14 mouse cellular contexts compared by ENCODE assay signal in genomic region chr8:35114031-35114430, GRCm38 (mm10).
A peak's percentile ranks its signal among the peaks of the same experiment; 100 is the strongest.
DNase-seq lines count a peak whose midpoint lies in the region; ATAC-seq and TF ChIP-seq lines count a peak whose summit lies in the region.
"Had no signal": no experiment of that assay in that cellular context is flagged by ENCODE, and none has a peak within 500 bp of the region (broad histone marks: within the 10 kb centered on the region; RNA-seq: fewer than 3 reads in every experiment).

No protein-coding gene starts in this region.

- no peak for DNase-seq in hindbrain, embryonic 11.5 days (ENCODE audit: low spot score)
- DNase-seq in hindbrain, postnatal 0 days (ENCODE audit: low spot score): no peak
- DNase-seq in 3134 (ENCODE audit: extremely low read depth, insufficient read length, low spot score): peak; percentile 58
- peak; percentile 22 for DNase-seq in Muller cell, postnatal 12 days (ENCODE audit: inconsistent ontology term)
- no peak for DNase-seq in stomach, postnatal 0 days (ENCODE audit: low spot score)
- DNase-seq: adrenal gland, postnatal 25 days; cerebellum, postnatal 25 days; gastrocnemius, adult 2 months; midbrain, embryonic 14.5 days had no signal

- H3K4me3 ChIP-seq in hindbrain, embryonic 11.5 days (ENCODE audit: low read depth, low read length): no peak overlapping the region
- no peak overlapping the region for H3K4me3 ChIP-seq in hindbrain, postnatal 0 days (ENCODE audit: low read length)
- H3K4me3 ChIP-seq in stomach, postnatal 0 days (ENCODE audit: low read depth, low read length): no peak overlapping the region
- H3K4me3 ChIP-seq in intestine, postnatal 0 days (ENCODE audit: low read depth, low read length): no peak overlapping the region
- H3K4me3 ChIP-seq: embryonic facial prominence, embryonic 15.5 days; forebrain, embryonic 15.5 days; gastrocnemius, adult 2 months had no signal

- H3K9ac ChIP-seq in hindbrain, embryonic 11.5 days (ENCODE audit: low read depth, low read length): no peak overlapping the region
- no peak overlapping the region for H3K9ac ChIP-seq in hindbrain, postnatal 0 days (replicated peaks; ENCODE audit: low read length)
- no peak overlapping the region for H3K9ac ChIP-seq in stomach, postnatal 0 days (ENCODE audit: low read length)
- H3K9ac ChIP-seq in intestine, postnatal 0 days (ENCODE audit: low read depth, low read length): no peak overlapping the region
- H3K9ac ChIP-seq: embryonic facial prominence, embryonic 15.5 days; forebrain, embryonic 15.5 days; liver, embryonic 14.5 days had no signal

- 86% methylated on average over 10 of the region's 10 CpGs for WGBS in hindbrain, embryonic 11.5 days
- 72% methylated on average over 10 of the region's 10 CpGs for WGBS in hindbrain, postnatal 0 days
- 68% methylated on average over 10 of the region's 10 CpGs for WGBS in stomach, postnatal 0 days
- WGBS in intestine, postnatal 0 days: 74% methylated on average over 10 of the region's 10 CpGs

- H3K27me3 ChIP-seq in hindbrain, embryonic 11.5 days (ENCODE audit: control insufficient read depth, insufficient read depth, low read length): no peaks in the 10 kb centered on the region
- H3K27me3 ChIP-seq in hindbrain, postnatal 0 days (ENCODE audit: insufficient read depth, low read length): no peaks in the 10 kb centered on the region
- H3K27me3 ChIP-seq in stomach, postnatal 0 days (ENCODE audit: control insufficient read depth, insufficient read depth, low read length): no peaks in the 10 kb centered on the region
- no peaks in the 10 kb centered on the region for H3K27me3 ChIP-seq in intestine, postnatal 0 days (replicated peaks; ENCODE audit: control insufficient read depth, insufficient read depth, low read length)
- H3K27me3 ChIP-seq: embryonic facial prominence, embryonic 15.5 days; forebrain, embryonic 15.5 days had no signal

- no peak for TF ChIP-seq CTCF in hindbrain, postnatal 0 days (IDR thresholded peaks at IDR 0.05; ENCODE audit: low read depth)
- no peak for TF ChIP-seq CTCF in stomach, postnatal 0 days (IDR thresholded peaks at IDR 0.05; ENCODE audit: low read depth)
- TF ChIP-seq CTCF in intestine, postnatal 0 days (IDR thresholded peaks at IDR 0.05; ENCODE audit: low read depth): no peak

- no peaks in the 10 kb centered on the region for H3K9me3 ChIP-seq in hindbrain, embryonic 11.5 days (ENCODE audit: control insufficient read depth, low read length)
- H3K9me3 ChIP-seq in hindbrain, postnatal 0 days (ENCODE audit: low read length): no peaks in the 10 kb centered on the region
- H3K9me3 ChIP-seq in stomach, postnatal 0 days (ENCODE audit: control insufficient read depth, low read length): no peaks in the 10 kb centered on the region
- H3K9me3 ChIP-seq in intestine, postnatal 0 days (ENCODE audit: control insufficient read depth): no peaks in the 10 kb centered on the region
- H3K9me3 ChIP-seq: forebrain, embryonic 15.5 days had no signal

- no peak for TF ChIP-seq EP300 in stomach, postnatal 0 days (optimal IDR thresholded peaks at IDR 0.05)

- no peaks in the 10 kb centered on the region for H3K36me3 ChIP-seq in hindbrain, embryonic 11.5 days (ENCODE audit: control insufficient read depth, insufficient read depth, low read length)
- H3K36me3 ChIP-seq in hindbrain, postnatal 0 days (ENCODE audit: insufficient read depth, low read length): no peaks in the 10 kb centered on the region
- H3K36me3 ChIP-seq in stomach, postnatal 0 days (ENCODE audit: control insufficient read depth, insufficient read depth, low read length): no peaks in the 10 kb centered on the region
- H3K36me3 ChIP-seq in intestine, postnatal 0 days (ENCODE audit: control insufficient read depth, insufficient read depth): no peaks in the 10 kb centered on the region
- H3K36me3 ChIP-seq: embryonic facial prominence, embryonic 15.5 days; forebrain, embryonic 15.5 days had no signal

- H3K4me2 ChIP-seq in hindbrain, embryonic 11.5 days (replicated peaks; ENCODE audit: low read depth, low read length): no peak overlapping the region
- no peak overlapping the region for H3K4me2 ChIP-seq in hindbrain, postnatal 0 days (ENCODE audit: low read depth, low read length)
- H3K4me2 ChIP-seq in stomach, postnatal 0 days (replicated peaks; ENCODE audit: low read depth): no peak overlapping the region
- no peak overlapping the region for H3K4me2 ChIP-seq in intestine, postnatal 0 days (replicated peaks; ENCODE audit: low read depth)
- H3K4me2 ChIP-seq: embryonic facial prominence, embryonic 15.5 days; forebrain, embryonic 15.5 days had no signal

- H3K4me1 ChIP-seq in hindbrain, embryonic 11.5 days (replicated peaks; ENCODE audit: control insufficient read depth, insufficient read depth, low read length): no peaks in the 10 kb centered on the region
- no peaks in the 10 kb centered on the region for H3K4me1 ChIP-seq in hindbrain, postnatal 0 days (ENCODE audit: insufficient read depth, low read length)
- no peaks in the 10 kb centered on the region for H3K4me1 ChIP-seq in stomach, postnatal 0 days (replicated peaks; ENCODE audit: control insufficient read depth, insufficient read depth)
- no peaks in the 10 kb centered on the region for H3K4me1 ChIP-seq in intestine, postnatal 0 days (replicated peaks; ENCODE audit: control insufficient read depth, insufficient read depth, low read length)
- H3K4me1 ChIP-seq: embryonic facial prominence, embryonic 15.5 days; forebrain, embryonic 15.5 days had no signal

- no peak overlapping the region for H3K27ac ChIP-seq in hindbrain, embryonic 11.5 days (ENCODE audit: low read depth, low read length)
- H3K27ac ChIP-seq in hindbrain, postnatal 0 days: no peak overlapping the region
- H3K27ac ChIP-seq in stomach, postnatal 0 days (replicated peaks): no peak overlapping the region
- H3K27ac ChIP-seq in intestine, postnatal 0 days (ENCODE audit: low read depth, low read length): no peak overlapping the region
- H3K27ac ChIP-seq: embryonic facial prominence, embryonic 15.5 days; forebrain, embryonic 15.5 days; gastrocnemius, adult 2 months; liver, embryonic 14.5 days had no signal

- ATAC-seq in hindbrain, embryonic 11.5 days (ENCODE audit: low FRiP score): peak; percentile 51; the same call in 1 of the 2 replicates
- no peak for ATAC-seq in hindbrain, postnatal 0 days
- ATAC-seq in hematopoietic stem cell, adult 5-6 weeks (replicated peaks in 1 of 2; ENCODE audit: insufficient read depth in 1 of 2, low FRiP score in 2 of 2, low TSS enrichment in 1 of 2, low read depth in 1 of 2, poor library complexity in 2 of 2, severe bottlenecking in 2 of 2): peak; percentile 72 to 76
- no peak for ATAC-seq in stomach, postnatal 0 days (ENCODE audit: low FRiP score, low TSS enrichment)
- no peak for ATAC-seq in intestine, postnatal 0 days
- ATAC-seq: forebrain, embryonic 15.5 days had no signal

Comparison
In these comparisons a context has a peak if more than half of its experiments do, and no peak if none do; other contexts are left out.
1. ATAC-seq: peak in hindbrain, embryonic 11.5 days (single experiment) and hematopoietic stem cell, adult 5-6 weeks (2 of 2); none in hindbrain, postnatal 0 days (single experiment), stomach, postnatal 0 days (single experiment) and intestine, postnatal 0 days (single experiment).
2. DNase-seq: peak in 3134 (single experiment) and Muller cell, postnatal 12 days (single experiment); none in hindbrain, embryonic 11.5 days (single experiment), hindbrain, postnatal 0 days (single experiment) and stomach, postnatal 0 days (single experiment).